Mouse (Mus musculus) cerebellum, adult 2 months (tissue): ENCODE measurements around the gene H2-DMb1. TPM values are rescaled to one million over a fixed set of nuclear protein-coding genes. Genes with fewer than 3 reads are reported as not detected.

Experiments used
- DNase-seq, 2 experiments: peaks; one replicate each; pipeline ENCODE4 v3.0.0; 2021
- H3K27ac ChIP-seq: fragments of 200-500 bp; 2 replicates; pipeline ENCODE4 v1.5.1; 2012; ENCODE audit warnings: low read length, control low read depth, inconsistent platforms; ENCODE audit not compliant: insufficient read depth
- H3K27me3 ChIP-seq: fragments of 200-500 bp; 2 replicates; pipeline ENCODE4 v1.6.1; 2012; ENCODE audit warnings: inconsistent platforms, mild to moderate bottlenecking, low read length, moderate library complexity; ENCODE audit not compliant: control insufficient read depth, insufficient read depth
- H3K4me1 ChIP-seq: fragments of 200-500 bp; 2 replicates; pipeline ENCODE4 v1.6.1; 2011; ENCODE audit warnings: low read length; ENCODE audit not compliant: control insufficient read depth, insufficient read depth
- H3K4me3 ChIP-seq: fragments of 200-500 bp; replicated peaks from 2 replicates; pipeline ENCODE3; 2011; ENCODE audit warnings: mild to moderate bottlenecking, low read depth, low read length, control low read depth; ENCODE audit not compliant: insufficient read depth
- CTCF ChIP-seq: fragments of 200-500 bp; IDR thresholded peaks from 2 replicates; pipeline ENCODE4 v1.5.1; 2011; ENCODE audit warnings: low read depth, mild to moderate bottlenecking, control low read depth, low read length, moderate library complexity, borderline replicate concordance; ENCODE audit not compliant: insufficient read depth
- POLR2A ChIP-seq: fragments of 200-500 bp; IDR thresholded peaks from 2 replicates; pipeline ENCODE4 v1.6.1; 2011; ENCODE audit warnings: low read length, control low read depth, borderline replicate concordance; ENCODE audit not compliant: insufficient read depth
- WGBS: fragments of 180-500 bp; shearing (Covaris S2); methylation state at CpG from one replicate; pipeline ENCODE4 v1.1.7; 2018; 5-methylcytosine and 5-hydroxymethylcytosine counted together
- polyA plus RNA-seq: library from polyadenylated mRNA; depleted of rRNA; stranded (reverse); fragments of >200 nt; gene quantifications from 2 replicates; pipeline ENCODE4 v1.2.3, GENCODE M21; 2012

H2-DMb1 gene
- polyA plus RNA-seq, 1 experiment: 3.0 TPM

DNA sequence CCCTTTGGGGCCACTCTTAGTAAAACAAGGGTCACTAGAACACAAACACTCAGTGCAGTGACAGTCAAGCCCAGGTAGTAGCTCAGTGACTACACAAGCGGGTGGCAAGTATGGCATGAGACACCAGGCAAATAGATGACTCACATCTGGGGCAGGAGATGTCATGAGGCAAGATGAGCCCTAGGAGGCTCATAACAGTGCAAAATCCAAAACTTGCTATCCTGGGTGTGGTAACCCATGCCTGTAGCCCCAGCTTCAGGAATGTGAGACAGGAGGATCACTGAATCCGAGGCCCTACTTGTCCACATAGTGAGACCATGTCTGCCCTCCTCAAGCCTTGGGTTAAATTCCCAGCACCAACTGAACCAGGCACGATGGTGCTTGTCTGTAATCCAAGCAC is 18.4 kb upstream of the H2-DMb1 start:
- 86% methylated on average over 3 of the region's 3 CpGs for WGBS
- H3K4me1 ChIP-seq: no peaks in the 10 kb centered on the region
- TF ChIP-seq POLR2A: no peak
- no peak for TF ChIP-seq CTCF
- H3K27ac ChIP-seq: no peak overlapping the region
- no peaks in the 10 kb centered on the region; the same call in 1 of the 2 replicates for H3K27me3 ChIP-seq
- DNase-seq: no peak
- no peak overlapping the region for H3K4me3 ChIP-seq

DNA sequence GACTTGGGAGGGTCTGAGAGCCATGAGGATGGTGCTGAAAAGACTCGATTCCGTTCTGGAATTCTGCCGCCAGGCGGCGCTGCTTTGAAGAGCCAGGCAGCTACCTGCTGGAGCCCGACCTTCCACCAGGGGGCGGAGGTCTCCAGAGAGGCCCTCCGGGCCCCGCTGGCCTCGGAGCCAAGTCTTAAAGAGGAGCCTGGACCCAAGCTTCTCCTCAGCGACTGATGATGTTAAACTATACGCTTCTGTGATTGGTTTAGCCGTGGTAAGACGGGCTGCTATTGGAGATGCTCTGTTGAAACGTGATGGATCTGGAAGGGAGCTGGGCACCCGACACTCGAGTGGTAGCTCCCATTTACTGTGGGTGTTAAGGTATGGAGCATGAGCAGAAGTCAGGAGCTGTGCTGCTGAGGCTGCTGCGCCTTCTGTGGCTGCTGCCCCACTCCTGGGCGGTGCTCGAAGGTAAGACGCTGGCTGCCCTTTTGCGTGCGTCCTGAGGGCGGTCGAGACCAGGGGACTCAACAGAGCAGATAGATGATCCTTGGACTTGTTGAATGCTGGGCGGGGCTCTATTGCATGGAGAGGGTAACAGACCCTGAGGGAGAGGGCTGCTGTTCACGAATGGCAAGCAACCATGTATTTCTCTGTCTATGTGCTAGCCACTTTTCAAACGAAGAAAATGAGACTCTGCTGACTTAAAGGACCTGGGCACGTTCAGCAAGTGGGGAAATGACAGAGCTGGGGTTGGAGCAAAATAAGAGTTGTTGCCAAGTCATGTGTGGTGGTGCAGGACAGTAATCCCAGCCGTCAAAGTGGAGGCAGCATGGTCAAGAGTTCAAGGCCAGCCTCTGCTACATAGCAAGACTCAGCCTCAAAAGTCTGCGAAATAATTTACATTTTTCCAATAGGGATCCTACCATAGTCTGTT is 17.3 kb upstream of the H2-DMb1 start:
- 5% methylated on average over 31 of the region's 31 CpGs for WGBS
- H3K4me3 ChIP-seq: peak overlapping the region; percentile 56
- DNase-seq: peak; percentile 98
- H3K4me1 ChIP-seq: no peaks in the 10 kb centered on the region
- TF ChIP-seq POLR2A (no peak), CTCF (peak; percentile 99)
- H3K27ac ChIP-seq: no peak overlapping the region
- H3K27me3 ChIP-seq: no peaks in the 10 kb centered on the region; the same call in 1 of the 2 replicates

DNA sequence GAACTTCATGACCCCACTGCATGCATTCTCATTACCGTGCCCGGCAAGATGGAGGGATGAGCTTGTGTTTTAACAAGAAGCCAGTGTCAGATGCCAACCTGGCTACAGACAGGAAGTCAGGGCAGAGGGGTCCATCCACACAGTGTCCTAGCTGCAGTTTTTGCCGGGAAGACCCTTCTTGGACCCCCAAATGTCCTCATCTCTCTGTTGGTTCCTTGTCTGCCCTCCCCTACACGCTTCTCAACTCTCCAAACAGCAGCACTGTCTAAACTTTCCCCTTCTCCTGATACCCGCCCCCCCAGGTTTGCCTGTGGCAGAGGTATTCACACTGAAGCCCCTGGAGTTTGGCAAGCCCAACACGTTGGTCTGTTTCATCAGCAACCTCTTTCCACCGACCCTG is 15.3 kb upstream of the H2-DMb1 start:
- TF ChIP-seq POLR2A (no peak), CTCF (no peak)

DNA sequence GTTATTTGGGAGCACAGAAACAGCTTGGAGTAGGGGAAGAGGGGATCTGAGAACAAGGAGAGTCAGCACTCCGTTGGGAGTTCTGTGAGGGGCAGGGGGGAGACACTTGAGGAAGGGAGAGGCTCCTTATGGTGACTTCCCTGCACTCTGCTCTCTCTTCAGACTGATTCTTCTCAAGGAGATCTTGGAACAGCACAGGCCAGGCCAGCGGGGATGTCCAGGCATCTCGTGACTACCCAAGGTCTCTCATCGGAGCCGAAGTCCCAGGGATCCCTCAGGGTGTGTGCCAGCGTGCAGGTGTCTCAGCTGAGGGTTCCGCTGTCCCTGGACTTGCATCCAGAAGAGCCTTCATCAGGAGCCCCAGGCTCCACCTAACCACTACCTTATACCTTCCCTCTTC is 14.2 kb upstream of the H2-DMb1 start:
- H3K4me1 ChIP-seq: no peaks in the 10 kb centered on the region
- H3K27ac ChIP-seq: no peak overlapping the region
- 80% methylated on average over 7 of the region's 7 CpGs for WGBS
- DNase-seq: no peak
- no peaks in the 10 kb centered on the region; the same call in 1 of the 2 replicates for H3K27me3 ChIP-seq
- TF ChIP-seq CTCF: no peak
- no peak for TF ChIP-seq POLR2A
- H3K4me3 ChIP-seq: no peak overlapping the region

More for the DNA sequence above, 15.3 kb upstream of the H2-DMb1 start:
- 70% methylated on average over 7 of the region's 7 CpGs for WGBS
- Histone ChIP-seq H3K27ac (no peak overlapping the region), H3K4me1 (no peaks in the 10 kb centered on the region), H3K27me3 (no peaks in the 10 kb centered on the region; the same call in 1 of the 2 replicates), H3K4me3 (no peak overlapping the region)
- no peak for DNase-seq

DNA sequence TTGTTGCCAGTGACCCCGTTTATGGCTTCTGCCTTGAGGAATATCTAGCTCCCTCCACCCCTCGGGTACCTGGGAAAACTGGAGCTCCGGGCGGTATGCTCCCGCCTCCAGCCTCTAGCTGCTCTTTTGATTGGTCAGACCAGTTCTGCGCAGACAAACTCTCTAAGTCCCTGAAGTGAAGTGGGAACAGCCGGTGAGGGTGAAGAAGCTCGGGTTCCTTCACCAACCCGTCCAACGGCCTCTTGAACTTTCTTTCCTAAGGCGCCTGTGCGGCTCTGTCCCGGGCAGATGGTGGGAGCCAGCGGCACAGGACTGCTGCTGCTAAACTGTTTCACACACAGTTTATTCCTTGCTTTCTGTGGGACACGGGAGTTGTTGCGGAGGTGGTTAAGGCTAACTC is 13.5 kb upstream of the H2-DMb1 start:
- no peak overlapping the region for H3K27ac ChIP-seq
- no peak overlapping the region for H3K4me3 ChIP-seq
- no peaks in the 10 kb centered on the region for H3K4me1 ChIP-seq
- no peaks in the 10 kb centered on the region; the same call in 1 of the 2 replicates for H3K27me3 ChIP-seq
- TF ChIP-seq POLR2A (no peak), CTCF (no peak)
- no peak for DNase-seq
- WGBS: 2% methylated on average over 16 of the region's 16 CpGs

DNA sequence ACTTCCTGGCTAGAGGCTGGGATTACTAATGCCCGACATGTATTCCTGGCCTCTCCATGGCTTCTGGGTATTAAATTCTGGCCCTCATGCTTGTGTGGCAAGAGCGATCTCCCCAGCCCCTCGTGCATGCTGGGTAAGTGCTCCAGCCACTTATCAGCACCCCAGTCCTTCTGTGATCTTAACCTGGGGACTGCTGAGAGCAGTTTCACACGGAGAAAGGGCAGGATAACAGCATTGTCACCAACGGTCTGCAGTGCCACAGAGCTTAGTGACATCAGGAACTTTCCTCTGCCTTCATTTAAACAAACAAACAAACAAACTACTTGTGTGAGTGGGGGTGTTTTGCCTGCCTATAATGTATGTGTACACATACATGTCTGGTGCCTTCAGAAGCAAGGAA is 12.6 kb upstream of the H2-DMb1 start:
- no peaks in the 10 kb centered on the region; the same call in 1 of the 2 replicates for H3K27me3 ChIP-seq
- no peak for DNase-seq
- no peak overlapping the region for H3K4me3 ChIP-seq
- no peaks in the 10 kb centered on the region for H3K4me1 ChIP-seq
- H3K27ac ChIP-seq: no peak overlapping the region
- 26% methylated on average over 5 of the region's 5 CpGs for WGBS
- TF ChIP-seq CTCF (no peak), POLR2A (no peak)

DNA sequence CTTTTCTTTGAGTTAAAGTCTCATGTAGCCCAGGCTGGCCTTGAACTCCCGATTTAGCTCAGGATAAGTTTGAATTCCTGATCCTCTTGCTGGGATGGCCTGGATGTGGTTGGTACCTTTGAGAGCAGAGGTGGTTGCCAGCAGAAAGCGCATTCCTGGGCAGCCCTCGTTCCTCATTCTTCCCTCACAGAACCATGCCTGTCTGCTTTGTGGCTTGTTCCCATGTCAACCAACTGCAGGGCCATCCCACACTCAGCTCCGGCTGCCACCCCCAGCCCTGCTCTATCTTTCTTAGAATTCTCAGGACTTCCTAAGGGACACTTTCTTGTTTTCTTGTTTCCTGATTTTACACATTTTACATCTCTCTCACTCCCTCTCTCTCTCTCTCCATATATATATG is 11.4 kb upstream of the H2-DMb1 start:
- TF ChIP-seq POLR2A: no peak
- TF ChIP-seq CTCF: no peak
- no peaks in the 10 kb centered on the region; the same call in 1 of the 2 replicates for H3K27me3 ChIP-seq
- no peak for DNase-seq
- no peak overlapping the region for H3K27ac ChIP-seq
- H3K4me1 ChIP-seq: no peaks in the 10 kb centered on the region
- WGBS: 41% methylated on average over 4 of the region's 4 CpGs
- H3K4me3 ChIP-seq: no peak overlapping the region
